Mouse (Mus musculus): Measurements from ENCODE around the gene D930048N14Rik.

GRCm38 (mm10) chr11:51617693-51618092 lies 33.1 kb upstream of the D930048N14Rik start:
- no peak for TF ChIP-seq POLR2A (IDR thresholded peaks at IDR 0.05; ENCODE audit: borderline replicate concordance, extremely low read depth, low read depth, low read length)
- peak; percentile 90 for TF ChIP-seq CTCF (IDR thresholded peaks at IDR 0.05; ENCODE audit: insufficient read depth, low read length)

All from lung, adult 2 months (tissue).